Mouse (Mus musculus): ENCODE data around the gene Usp5. TPM values are rescaled to one million over a fixed set of nuclear protein-coding genes. Genes with fewer than 3 reads are reported as not detected.

Usp5 gene
- polyA plus RNA-seq (2015; fragmentation: Illumina TruSeq; extraction: RNeasy Lipid Tissue Mini Kit (QIAGEN cat#74804); ENCODE audit: insufficient read depth, low replicate concordance), result 69.3 TPM

DNA sequence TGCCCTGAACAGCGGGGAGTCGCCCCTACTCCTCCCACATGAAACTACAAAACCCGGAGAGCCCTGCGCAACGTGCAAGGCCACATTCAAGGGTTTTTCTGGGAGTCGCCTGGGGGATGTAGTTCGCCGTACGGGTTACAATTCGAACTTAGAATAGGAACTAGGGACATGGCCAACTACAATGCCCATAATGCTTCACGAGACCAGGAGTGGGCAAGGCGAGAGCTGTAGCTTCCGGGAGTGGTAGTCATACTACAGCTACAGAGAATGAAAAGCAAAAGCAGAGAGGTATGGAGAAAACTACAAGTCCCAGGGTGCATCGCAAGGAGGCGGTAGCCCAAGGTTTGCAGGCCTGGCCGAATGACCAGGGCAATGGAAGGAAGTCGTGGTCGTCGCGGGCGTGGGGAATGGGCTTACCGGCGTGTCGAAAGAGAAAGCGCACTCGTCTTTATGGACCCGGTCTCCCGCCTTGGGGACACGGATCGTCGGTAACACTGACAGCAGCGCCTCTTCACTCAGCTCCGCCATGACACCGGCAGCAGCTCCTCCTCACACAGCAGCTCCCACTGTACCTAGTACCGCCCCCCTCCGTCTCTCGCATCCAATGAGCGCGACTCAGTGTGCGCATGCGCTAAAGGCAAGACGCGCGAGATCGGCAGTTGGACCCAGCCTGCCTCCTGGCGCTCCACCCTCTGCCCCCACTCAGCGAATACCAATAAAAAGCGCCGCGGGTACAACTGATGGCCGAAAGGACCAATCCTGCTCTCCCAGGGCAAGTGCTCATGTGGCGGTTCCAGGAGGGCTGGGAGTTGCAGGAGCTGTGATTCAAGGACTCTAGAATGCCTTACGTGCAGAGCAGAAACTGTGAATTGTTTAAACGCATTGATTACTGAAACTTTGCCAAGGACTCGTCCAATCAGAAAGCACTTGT lies at the start of gene Usp5, which contains the start of gene Cdca3:
Gene Usp5 (minus strand): TSS at position 617 of the 931 bp plus-strand sequence.
Gene Cdca3 (plus strand): TSS at position 680 of the 931 bp plus-strand sequence.

DNA sequence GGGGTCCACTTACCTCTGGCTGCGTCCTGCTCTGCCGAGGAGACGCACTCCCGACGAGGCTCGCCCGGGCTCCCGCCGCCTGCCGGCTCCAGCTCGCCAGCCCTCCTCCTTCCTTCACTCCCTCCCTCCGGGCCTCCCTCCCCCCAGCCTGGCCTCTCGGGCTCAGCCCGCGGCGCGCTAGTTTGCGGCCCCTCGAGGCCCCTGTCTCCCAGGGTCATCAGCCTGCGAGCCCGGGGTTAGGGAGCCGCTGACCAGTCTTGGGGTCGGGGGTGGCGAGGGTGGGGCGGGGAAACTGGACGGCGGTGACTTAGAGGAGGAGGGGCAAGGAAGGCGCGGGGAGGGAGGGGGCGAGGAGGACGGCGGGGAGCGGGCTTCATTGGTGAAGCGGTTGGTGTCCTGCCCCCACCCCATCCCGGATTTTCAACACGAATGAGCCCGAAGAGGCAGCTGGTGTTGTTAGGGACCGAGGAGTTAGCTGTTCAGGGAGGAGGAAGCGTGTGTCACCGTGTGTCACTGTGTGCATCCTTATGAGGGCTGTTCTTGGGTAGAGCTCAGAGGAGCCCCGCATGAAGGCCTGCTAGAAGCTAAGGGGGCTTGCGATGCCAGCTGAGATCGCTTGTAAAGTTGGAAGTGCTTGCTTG lies 34.5 kb upstream of the Usp5 start, which contains the start of gene Gpr162:
Gene Gpr162 (minus strand): TSS at position 326 of the 641 bp plus-strand sequence.

DNA sequence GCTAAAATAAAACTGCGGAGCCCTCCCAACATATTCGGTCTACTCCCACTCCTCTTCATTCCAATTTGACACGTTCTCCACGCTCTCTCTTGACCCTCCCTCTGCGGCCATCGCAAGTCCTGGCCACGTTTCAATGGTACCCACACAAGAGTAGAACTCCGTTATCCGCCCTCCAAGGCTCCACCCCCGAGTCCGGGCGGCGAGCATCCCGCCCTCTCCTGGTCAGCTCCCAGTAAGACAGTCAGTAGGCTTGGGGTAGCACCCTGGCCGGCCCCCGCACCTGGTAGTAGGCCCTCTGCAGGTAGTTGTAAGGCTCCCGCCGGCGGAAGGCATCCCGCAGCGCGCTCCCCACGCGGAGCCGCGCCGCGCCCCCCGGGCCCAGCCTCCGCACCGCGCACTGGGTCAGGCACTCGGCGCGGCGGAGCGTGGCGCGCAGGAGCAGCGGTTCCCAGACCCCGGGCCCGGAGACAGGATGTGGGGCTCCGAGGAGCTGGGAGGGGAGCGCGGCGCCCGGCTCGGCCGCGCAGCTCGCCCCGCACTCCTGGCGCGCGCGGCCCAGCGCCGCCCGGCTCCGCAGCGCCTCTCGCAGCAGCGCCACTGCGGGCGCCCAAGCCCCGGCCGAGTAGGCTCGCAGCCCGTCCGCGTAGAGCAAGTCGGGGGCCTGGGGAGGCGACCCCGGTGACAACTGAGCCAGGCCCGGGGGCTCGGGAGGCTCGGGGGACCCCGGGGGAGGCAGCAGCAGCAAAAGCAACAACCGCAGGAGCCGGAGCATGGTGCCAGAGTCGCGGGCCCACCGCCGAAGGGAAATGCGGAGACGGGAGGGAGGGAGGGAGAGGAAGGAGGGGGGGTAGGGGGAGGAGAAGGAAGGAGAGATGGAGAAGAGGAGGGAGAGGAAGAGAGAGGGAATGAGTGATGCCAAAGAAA lies 27.9 kb upstream of the Usp5 start, which contains the start of gene P3h3:
Gene P3h3 (minus strand): TSS at position 837 of the 924 bp plus-strand sequence.

DNA sequence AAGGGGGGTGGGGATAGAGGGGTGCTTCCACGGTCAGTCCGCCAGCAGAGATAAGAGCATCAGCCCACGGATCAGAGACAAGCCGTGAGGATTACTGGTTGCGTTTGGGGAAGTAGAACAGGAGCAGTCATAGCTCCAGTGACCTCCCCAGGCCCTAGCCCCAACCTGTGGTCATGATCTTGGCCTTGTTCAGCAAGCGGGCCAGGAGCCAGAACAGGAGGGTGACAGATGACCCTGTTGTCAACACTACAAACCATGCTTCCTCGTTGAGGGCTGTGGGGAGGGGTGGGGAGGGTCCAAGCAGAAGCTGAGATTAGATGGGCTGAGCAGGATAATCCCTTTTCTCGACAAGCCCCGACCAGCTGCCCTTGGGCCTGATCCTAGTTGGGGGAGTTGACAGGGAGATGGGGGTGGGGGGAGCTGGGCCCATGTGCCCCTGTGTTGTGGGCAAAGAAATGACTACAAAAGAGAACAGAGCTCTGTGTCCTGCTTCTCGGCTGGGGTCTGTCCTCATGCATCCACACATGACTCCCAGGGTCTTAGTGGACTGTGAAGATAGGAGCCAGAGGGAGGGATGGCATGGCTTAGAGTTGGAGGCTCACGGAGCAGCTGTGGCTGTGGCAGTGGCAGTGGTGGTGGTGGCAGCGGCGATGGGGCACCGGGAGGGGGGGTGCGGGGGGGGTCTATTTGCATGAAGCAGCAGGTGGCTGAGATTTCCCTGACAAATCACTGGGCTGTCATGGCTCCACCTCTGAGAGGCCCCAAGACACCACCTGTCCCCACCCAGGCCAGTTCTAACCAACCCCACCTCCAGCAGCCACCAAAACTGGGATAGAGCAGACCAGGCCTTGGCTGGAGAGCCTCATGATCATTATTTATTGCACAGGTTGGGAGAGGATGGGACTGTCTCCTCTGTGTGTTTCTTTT lies 11.2 kb upstream of the Usp5 start, which contains the start of gene Gnb3:
Gene Gnb3 (minus strand): TSS at position 35 of the 927 bp plus-strand sequence.

DNA sequence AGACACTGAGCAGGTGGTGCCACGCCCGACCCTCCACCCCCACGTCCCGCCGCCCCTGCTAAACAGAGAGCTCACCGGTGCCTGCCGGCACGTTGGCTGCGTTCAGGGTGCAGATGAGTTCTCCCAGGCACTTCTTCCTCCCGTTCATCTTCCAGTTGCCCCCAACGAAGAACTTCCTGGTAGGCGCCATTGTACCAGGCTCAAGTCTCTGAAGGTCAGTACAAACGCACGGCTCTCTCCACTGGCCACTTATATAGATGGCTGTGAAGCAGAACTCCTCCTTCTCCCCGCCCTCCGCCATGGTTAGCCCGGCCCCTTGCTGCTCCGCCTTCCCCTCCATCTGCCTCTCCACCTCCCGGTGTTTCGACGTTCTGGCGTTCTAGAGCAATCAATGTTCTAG lies 15.4 kb downstream of the Usp5 start, which contains the start of gene Tpi1:
Gene Tpi1 (minus strand): TSS at position 364 of the 400 bp plus-strand sequence.

DNA sequence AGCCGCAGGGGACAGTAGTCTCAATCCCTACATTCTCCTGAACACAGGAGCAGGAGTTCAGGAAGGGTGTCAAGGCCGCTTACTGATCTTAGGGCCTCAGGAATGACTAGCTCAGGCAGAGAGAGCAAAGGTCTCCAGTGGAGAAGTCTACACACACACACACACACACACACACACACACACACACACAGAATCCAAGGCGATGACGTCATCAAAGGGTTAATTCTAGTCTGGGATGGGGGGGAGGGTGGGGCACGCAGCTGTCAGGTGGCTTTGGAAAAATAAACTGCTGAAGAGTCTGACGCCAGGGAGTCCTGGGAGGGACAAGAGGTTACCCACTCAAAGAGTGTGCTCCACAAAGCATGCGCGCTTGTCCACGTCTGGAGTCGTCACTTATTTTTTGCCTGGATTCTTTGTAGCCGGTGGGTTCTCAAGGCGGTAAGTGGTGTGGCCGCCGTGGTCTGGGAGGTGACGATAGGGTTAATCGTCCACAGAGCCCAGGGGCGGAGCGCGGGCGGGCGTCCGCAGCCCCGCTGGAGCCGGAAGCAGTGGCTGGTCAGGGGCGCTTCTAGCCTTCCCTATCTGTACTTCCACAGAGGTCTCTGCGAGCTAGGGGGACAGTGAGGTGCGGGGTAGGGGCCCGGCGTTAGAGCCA lies 20.8 kb downstream of the Usp5 start, which contains the start of gene Spsb2:
Gene Spsb2 (plus strand): TSS at position 304 of the 655 bp plus-strand sequence.

DNA sequence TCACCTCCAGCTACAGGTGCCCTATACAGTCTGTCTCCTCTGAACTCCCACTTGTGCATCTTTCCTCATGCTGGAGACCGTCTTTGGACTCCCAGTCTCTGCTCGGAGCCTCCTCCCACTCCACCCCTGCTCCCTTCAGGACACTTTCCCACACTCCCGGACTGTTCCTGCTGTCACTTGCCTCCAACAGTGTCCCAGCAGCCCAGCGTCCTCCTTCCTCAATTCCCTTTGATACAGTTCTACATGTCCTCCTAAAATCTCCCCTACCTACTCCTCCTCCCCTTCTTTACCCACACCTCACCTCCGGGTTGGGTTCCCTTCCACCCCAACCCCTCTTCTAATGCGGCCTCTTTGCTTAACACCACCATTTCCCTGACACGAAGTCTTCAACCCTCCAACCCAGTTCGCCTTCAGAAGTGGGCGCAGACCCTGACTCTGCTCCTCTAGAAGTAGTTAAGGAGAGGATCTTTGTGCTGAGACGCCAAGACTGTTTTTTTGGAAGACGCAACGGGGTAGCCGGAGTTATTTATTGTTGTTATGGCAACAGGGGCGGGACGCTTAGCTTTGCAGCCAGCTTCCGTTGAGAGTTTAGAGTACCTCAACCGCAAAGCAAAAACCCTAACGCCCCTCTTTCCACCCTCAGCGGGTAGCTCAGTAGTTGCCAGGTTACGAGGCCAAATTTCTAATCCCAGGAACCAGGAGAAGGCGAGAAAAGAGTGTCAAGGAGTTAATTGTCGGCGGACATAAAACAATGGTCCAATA lies 49.9 kb downstream of the Usp5 start, which contains the start of gene Lrrc23:
Gene Lrrc23 (minus strand): TSS at position 506 of the 762 bp plus-strand sequence.

DNA sequence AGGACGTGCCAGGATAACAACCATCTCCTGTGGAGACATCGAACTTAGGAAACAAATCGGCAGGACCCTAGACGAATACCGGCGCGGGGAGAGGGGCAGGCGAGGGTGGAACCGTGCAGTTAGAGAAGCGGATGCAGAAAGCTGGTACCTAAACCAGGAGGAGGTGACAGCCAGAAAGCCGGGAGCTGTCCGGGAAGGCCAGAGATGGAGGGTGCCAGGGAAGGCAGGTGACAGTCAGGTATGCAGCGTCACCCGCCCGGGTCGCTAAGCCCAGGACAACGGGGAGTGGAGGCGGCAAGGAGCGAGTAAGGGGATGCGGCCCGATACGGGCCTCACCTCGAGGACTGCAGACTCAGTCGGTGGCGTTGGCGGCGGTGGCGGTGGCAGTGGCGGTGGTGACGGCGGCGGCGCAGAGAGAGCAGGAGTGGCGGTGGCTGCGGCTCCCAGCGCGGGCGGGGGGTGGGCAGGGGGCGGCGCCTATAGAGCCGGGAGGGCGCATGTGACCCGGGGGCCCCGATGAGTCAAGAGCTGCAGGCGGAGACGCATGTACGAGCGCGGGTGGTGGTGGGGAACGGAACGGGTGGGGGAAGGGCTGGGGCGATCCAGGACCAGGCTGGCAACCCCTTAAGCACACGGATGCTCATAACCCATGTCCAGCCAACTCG lies 60.1 kb downstream of the Usp5 start, which contains the start of gene Eno2:
Gene Eno2 (minus strand): TSS at position 573 of the 665 bp plus-strand sequence.

Other genes with a start within 250 kb of the Usp5 start
- 0.46 TPM for gene C1s2, start 193.4 kb downstream of the Usp5 start, polyA plus RNA-seq (2015; fragmentation: Illumina TruSeq; extraction: RNeasy Lipid Tissue Mini Kit (QIAGEN cat#74804); ENCODE audit: insufficient read depth, low replicate concordance)
- 37.3 TPM for gene Lpcat3, start 166.5 kb downstream of the Usp5 start, polyA plus RNA-seq (2015; fragmentation: Illumina TruSeq; extraction: RNeasy Lipid Tissue Mini Kit (QIAGEN cat#74804); ENCODE audit: insufficient read depth, low replicate concordance)
- 160 TPM for gene Emg1, start 117.3 kb downstream of the Usp5 start, polyA plus RNA-seq (2015; fragmentation: Illumina TruSeq; extraction: RNeasy Lipid Tissue Mini Kit (QIAGEN cat#74804); ENCODE audit: insufficient read depth, low replicate concordance)
- 110 TPM for gene Phb2, start 117.1 kb downstream of the Usp5 start, polyA plus RNA-seq (2015; fragmentation: Illumina TruSeq; extraction: RNeasy Lipid Tissue Mini Kit (QIAGEN cat#74804); ENCODE audit: insufficient read depth, low replicate concordance)
- 354 TPM for gene Ptpn6, start 90.8 kb downstream of the Usp5 start, polyA plus RNA-seq (2015; fragmentation: Illumina TruSeq; extraction: RNeasy Lipid Tissue Mini Kit (QIAGEN cat#74804); ENCODE audit: insufficient read depth, low replicate concordance)
- 88.0 TPM for gene Grcc10, start 88.1 kb downstream of the Usp5 start, polyA plus RNA-seq (2015; fragmentation: Illumina TruSeq; extraction: RNeasy Lipid Tissue Mini Kit (QIAGEN cat#74804); ENCODE audit: insufficient read depth, low replicate concordance)
- gene Gm45234, start 73.5 kb downstream of the Usp5 start, polyA plus RNA-seq (2015; fragmentation: Illumina TruSeq; extraction: RNeasy Lipid Tissue Mini Kit (QIAGEN cat#74804); ENCODE audit: insufficient read depth, low replicate concordance), result 0.08 TPM
- 7.8 TPM for gene Atn1, start 73.0 kb downstream of the Usp5 start, polyA plus RNA-seq (2015; fragmentation: Illumina TruSeq; extraction: RNeasy Lipid Tissue Mini Kit (QIAGEN cat#74804); ENCODE audit: insufficient read depth, low replicate concordance)
- 3.5 TPM for gene Eno2, start 59.8 kb downstream of the Usp5 start, polyA plus RNA-seq (2015; fragmentation: Illumina TruSeq; extraction: RNeasy Lipid Tissue Mini Kit (QIAGEN cat#74804); ENCODE audit: insufficient read depth, low replicate concordance)
- 3.5 TPM for gene Lrrc23, start 49.8 kb downstream of the Usp5 start, polyA plus RNA-seq (2015; fragmentation: Illumina TruSeq; extraction: RNeasy Lipid Tissue Mini Kit (QIAGEN cat#74804); ENCODE audit: insufficient read depth, low replicate concordance)
- gene Spsb2, start 20.8 kb downstream of the Usp5 start, polyA plus RNA-seq (2015; fragmentation: Illumina TruSeq; extraction: RNeasy Lipid Tissue Mini Kit (QIAGEN cat#74804); ENCODE audit: insufficient read depth, low replicate concordance), result 3.2 TPM
- gene Tpi1, start 15.2 kb downstream of the Usp5 start, polyA plus RNA-seq (2015; fragmentation: Illumina TruSeq; extraction: RNeasy Lipid Tissue Mini Kit (QIAGEN cat#74804); ENCODE audit: insufficient read depth, low replicate concordance), result 63.1 TPM
- gene Cdca3, start 63 bp upstream of the Usp5 start, polyA plus RNA-seq (2015; fragmentation: Illumina TruSeq; extraction: RNeasy Lipid Tissue Mini Kit (QIAGEN cat#74804); ENCODE audit: insufficient read depth, low replicate concordance), result 25.4 TPM
- gene Gnb3, start 10.8 kb upstream of the Usp5 start, polyA plus RNA-seq (2015; fragmentation: Illumina TruSeq; extraction: RNeasy Lipid Tissue Mini Kit (QIAGEN cat#74804); ENCODE audit: insufficient read depth, low replicate concordance), result not detected
- 6.7 TPM for gene P3h3, start 28.3 kb upstream of the Usp5 start, polyA plus RNA-seq (2015; fragmentation: Illumina TruSeq; extraction: RNeasy Lipid Tissue Mini Kit (QIAGEN cat#74804); ENCODE audit: insufficient read depth, low replicate concordance)
- 1.0 TPM for gene Gpr162, start 34.5 kb upstream of the Usp5 start, polyA plus RNA-seq (2015; fragmentation: Illumina TruSeq; extraction: RNeasy Lipid Tissue Mini Kit (QIAGEN cat#74804); ENCODE audit: insufficient read depth, low replicate concordance)
- gene Cd4, start 58.7 kb upstream of the Usp5 start, polyA plus RNA-seq (2015; fragmentation: Illumina TruSeq; extraction: RNeasy Lipid Tissue Mini Kit (QIAGEN cat#74804); ENCODE audit: insufficient read depth, low replicate concordance), result 71.3 TPM
- gene Lag3, start 82.2 kb upstream of the Usp5 start, polyA plus RNA-seq (2015; fragmentation: Illumina TruSeq; extraction: RNeasy Lipid Tissue Mini Kit (QIAGEN cat#74804); ENCODE audit: insufficient read depth, low replicate concordance), result 6.5 TPM
- 193 TPM for gene Ptms, start 90.6 kb upstream of the Usp5 start, polyA plus RNA-seq (2015; fragmentation: Illumina TruSeq; extraction: RNeasy Lipid Tissue Mini Kit (QIAGEN cat#74804); ENCODE audit: insufficient read depth, low replicate concordance)
- gene Mlf2, start 101.9 kb upstream of the Usp5 start, polyA plus RNA-seq (2015; fragmentation: Illumina TruSeq; extraction: RNeasy Lipid Tissue Mini Kit (QIAGEN cat#74804); ENCODE audit: insufficient read depth, low replicate concordance), result 41.7 TPM
- gene Cops7a, start 136.1 kb upstream of the Usp5 start, polyA plus RNA-seq (2015; fragmentation: Illumina TruSeq; extraction: RNeasy Lipid Tissue Mini Kit (QIAGEN cat#74804); ENCODE audit: insufficient read depth, low replicate concordance), result 30.5 TPM
- 3.0 TPM for gene Pianp, start 167.2 kb upstream of the Usp5 start, polyA plus RNA-seq (2015; fragmentation: Illumina TruSeq; extraction: RNeasy Lipid Tissue Mini Kit (QIAGEN cat#74804); ENCODE audit: insufficient read depth, low replicate concordance)
- 76.0 TPM for gene Zfp384, start 179.7 kb upstream of the Usp5 start, polyA plus RNA-seq (2015; fragmentation: Illumina TruSeq; extraction: RNeasy Lipid Tissue Mini Kit (QIAGEN cat#74804); ENCODE audit: insufficient read depth, low replicate concordance)
- gene Ing4, start 210.3 kb upstream of the Usp5 start, polyA plus RNA-seq (2015; fragmentation: Illumina TruSeq; extraction: RNeasy Lipid Tissue Mini Kit (QIAGEN cat#74804); ENCODE audit: insufficient read depth, low replicate concordance), result 64.2 TPM
- gene Acrbp, start 220.2 kb upstream of the Usp5 start, polyA plus RNA-seq (2015; fragmentation: Illumina TruSeq; extraction: RNeasy Lipid Tissue Mini Kit (QIAGEN cat#74804); ENCODE audit: insufficient read depth, low replicate concordance), result 22.3 TPM
- 8.7 TPM for gene Lpar5, start 238.4 kb upstream of the Usp5 start, polyA plus RNA-seq (2015; fragmentation: Illumina TruSeq; extraction: RNeasy Lipid Tissue Mini Kit (QIAGEN cat#74804); ENCODE audit: insufficient read depth, low replicate concordance)

Data from spleen, adult 10 weeks (tissue).